Mouse (Mus musculus): Measurements from ENCODE around the gene Atp2a3. TPM values are rescaled to one million over a fixed set of nuclear protein-coding genes. Genes with fewer than 3 reads are reported as not detected.

The Atp2a3 gene
- polyA plus RNA-seq, 1 experiment: 281 TPM

GRCm38 (mm10) chr11:72960723-72961071 lies 272 bp upstream of the Atp2a3 start:
- 3% methylated on average over 15 of the region's 15 CpGs for WGBS
- TF ChIP-seq CTCF (IDR thresholded peaks at IDR 0.05; ENCODE audit: control insufficient read depth, insufficient read depth, low read length) (no peak), POLR2A (IDR thresholded peaks at IDR 0.05; ENCODE audit: borderline replicate concordance, control insufficient read depth, low read depth, low read length) (no peak)

GRCm38 (mm10) chr11:72962378-72962777 lies 1.4 kb downstream of the Atp2a3 start:
- peaks cover 10% of the 10 kb centered on the region for H3K4me1 ChIP-seq (ENCODE audit: control insufficient read depth, insufficient read depth, low read length)
- TF ChIP-seq POLR2A (IDR thresholded peaks at IDR 0.05; ENCODE audit: borderline replicate concordance, control insufficient read depth, low read depth, low read length) (no peak), CTCF (IDR thresholded peaks at IDR 0.05; ENCODE audit: control insufficient read depth, insufficient read depth, low read length) (no peak)
- H3K4me3 ChIP-seq (replicated peaks; ENCODE audit: control insufficient read depth, low read depth, low read length): peak overlapping the region; percentile 47
- H3K27ac ChIP-seq (ENCODE audit: control insufficient read depth, insufficient read depth, low read depth, low read length, poor library complexity): peak overlapping the region; percentile 64
- WGBS: 37% methylated on average over 2 of the region's 2 CpGs

More at GRCm38 (mm10) chr11:72960723-72961071, 272 bp upstream of the Atp2a3 start:
- Histone ChIP-seq H3K27ac (ENCODE audit: control insufficient read depth, insufficient read depth, low read depth, low read length, poor library complexity) (peak overlapping the region; percentile 98), H3K4me1 (ENCODE audit: control insufficient read depth, insufficient read depth, low read length) (peaks cover 12% of the 10 kb centered on the region), H3K4me3 (replicated peaks; ENCODE audit: control insufficient read depth, low read depth, low read length) (peak overlapping the region; percentile 73)

- peak overlapping the region; percentile 81 for H3K27ac ChIP-seq (ENCODE audit: control insufficient read depth, insufficient read depth, low read depth, low read length, poor library complexity)
- 8% methylated on average over 7 of the region's 7 CpGs for WGBS
- peak overlapping the region; percentile 57 for H3K4me3 ChIP-seq (replicated peaks; ENCODE audit: control insufficient read depth, low read depth, low read length)
- H3K4me1 ChIP-seq (ENCODE audit: control insufficient read depth, insufficient read depth, low read length): peaks cover 7% of the 10 kb centered on the region; the same call in 1 of the 2 replicates
- TF ChIP-seq POLR2A (IDR thresholded peaks at IDR 0.05; ENCODE audit: borderline replicate concordance, control insufficient read depth, low read depth, low read length) (no peak), CTCF (IDR thresholded peaks at IDR 0.05; ENCODE audit: control insufficient read depth, insufficient read depth, low read length) (no peak)
Measured at GRCm38 (mm10) chr11:72963058-72963788, 2.3 kb downstream of the Atp2a3 start.

GRCm38 (mm10) chr11:72963789-72964294 lies 2.9 kb downstream of the Atp2a3 start:
- TF ChIP-seq POLR2A (IDR thresholded peaks at IDR 0.05; ENCODE audit: borderline replicate concordance, control insufficient read depth, low read depth, low read length) (no peak), CTCF (IDR thresholded peaks at IDR 0.05; ENCODE audit: control insufficient read depth, insufficient read depth, low read length) (no peak)
- H3K4me1 ChIP-seq (ENCODE audit: control insufficient read depth, insufficient read depth, low read length): peaks cover 7% of the 10 kb centered on the region; the same call in 1 of the 2 replicates
- H3K27ac ChIP-seq (ENCODE audit: control insufficient read depth, insufficient read depth, low read depth, low read length, poor library complexity): peak overlapping the region; percentile 81
- peak overlapping the region; percentile 57 for H3K4me3 ChIP-seq (replicated peaks; ENCODE audit: control insufficient read depth, low read depth, low read length)
- WGBS: 7% methylated on average over 3 of the region's 3 CpGs

GRCm38 (mm10) chr11:72974995-72975503 lies 14.1 kb downstream of the Atp2a3 start:
- H3K4me3 ChIP-seq (replicated peaks; ENCODE audit: control insufficient read depth, low read depth, low read length): no peak overlapping the region
- no peak for TF ChIP-seq CTCF (IDR thresholded peaks at IDR 0.05; ENCODE audit: control insufficient read depth, insufficient read depth, low read length)
- no peak for TF ChIP-seq POLR2A (IDR thresholded peaks at IDR 0.05; ENCODE audit: borderline replicate concordance, control insufficient read depth, low read depth, low read length)
- no peak overlapping the region for H3K27ac ChIP-seq (ENCODE audit: control insufficient read depth, insufficient read depth, low read depth, low read length, poor library complexity)
- no peaks in the 10 kb centered on the region for H3K4me1 ChIP-seq (ENCODE audit: control insufficient read depth, insufficient read depth, low read length)
- 81% methylated on average over 13 of the region's 13 CpGs for WGBS

- Histone ChIP-seq H3K27ac (ENCODE audit: control insufficient read depth, insufficient read depth, low read depth, low read length, poor library complexity) (no peak overlapping the region), H3K4me3 (replicated peaks; ENCODE audit: control insufficient read depth, low read depth, low read length) (no peak overlapping the region), H3K4me1 (ENCODE audit: control insufficient read depth, insufficient read depth, low read length) (no peaks in the 10 kb centered on the region)
- 86% methylated on average over 9 of the region's 9 CpGs for WGBS
- TF ChIP-seq CTCF (IDR thresholded peaks at IDR 0.05; ENCODE audit: control insufficient read depth, insufficient read depth, low read length): no peak
- TF ChIP-seq POLR2A (IDR thresholded peaks at IDR 0.05; ENCODE audit: borderline replicate concordance, control insufficient read depth, low read depth, low read length): no peak
Measured at GRCm38 (mm10) chr11:72982516-72982915, 21.5 kb downstream of the Atp2a3 start.

GRCm38 (mm10) chr11:72983283-72983682 lies 22.3 kb downstream of the Atp2a3 start:
- no peak overlapping the region for H3K4me3 ChIP-seq (replicated peaks; ENCODE audit: control insufficient read depth, low read depth, low read length)
- H3K27ac ChIP-seq (ENCODE audit: control insufficient read depth, insufficient read depth, low read depth, low read length, poor library complexity): no peak overlapping the region
- 65% methylated on average over 5 of the region's 5 CpGs for WGBS
- TF ChIP-seq CTCF (IDR thresholded peaks at IDR 0.05; ENCODE audit: control insufficient read depth, insufficient read depth, low read length) (peak; percentile 56), POLR2A (IDR thresholded peaks at IDR 0.05; ENCODE audit: borderline replicate concordance, control insufficient read depth, low read depth, low read length) (no peak)
- H3K4me1 ChIP-seq (ENCODE audit: control insufficient read depth, insufficient read depth, low read length): no peaks in the 10 kb centered on the region

GRCm38 (mm10) chr11:72986745-72987144 lies 25.8 kb downstream of the Atp2a3 start:
- TF ChIP-seq CTCF (IDR thresholded peaks at IDR 0.05; ENCODE audit: control insufficient read depth, insufficient read depth, low read length) (no peak), POLR2A (IDR thresholded peaks at IDR 0.05; ENCODE audit: borderline replicate concordance, control insufficient read depth, low read depth, low read length) (no peak)
- Histone ChIP-seq H3K4me1 (ENCODE audit: control insufficient read depth, insufficient read depth, low read length) (no peaks in the 10 kb centered on the region; the same call in 1 of the 2 replicates), H3K4me3 (replicated peaks; ENCODE audit: control insufficient read depth, low read depth, low read length) (no peak overlapping the region), H3K27ac (ENCODE audit: control insufficient read depth, insufficient read depth, low read depth, low read length, poor library complexity) (peak overlapping the region; percentile 30; the same call in 1 of the 2 replicates)
- WGBS: 65% methylated on average over 5 of the region's 5 CpGs
